Mouse (Mus musculus): ENCODE results near the gene H1f0. TPM values are rescaled to one million over a fixed set of nuclear protein-coding genes. Genes with fewer than 3 reads are reported as not detected.
A peak's percentile ranks its signal among the peaks of the same experiment; 100 is the strongest.

Gene H1f0
- 100 to 1,000 TPM in 1 of 2 experiments, 10 to 100 TPM in 1; 87.0 to 113 TPM for total RNA-seq (2021)

- peak; percentile 95 to 96 for DNase-seq (ENCODE audit: low spot score in 2 of 2)
Measured at GRCm38 (mm10) chr15:79028237-79028738, at the start of gene H1f0. Gene H1f0, plus strand, starts transcription at chr15:79028450.

GRCm38 (mm10) chr15:78978875-78979274, 49.4 kb upstream of the H1f0 start:
- DNase-seq (ENCODE audit: low spot score in 2 of 2): no peak
- intact Hi-C loops (cut with DNase I): no loop called here

More at GRCm38 (mm10) chr15:79028237-79028738, at the start of gene H1f0:
- intact Hi-C loops (cut with DNase I): no loop called here

GRCm38 (mm10) chr15:78980084-78980483, 48.2 kb upstream of the H1f0 start:
- no peak for DNase-seq (ENCODE audit: low spot score in 2 of 2)
- intact Hi-C loops (cut with DNase I): no loop called here

- intact Hi-C loops (cut with DNase I): no loop called here
- DNase-seq (ENCODE audit: low spot score in 2 of 2): peak; percentile 50 to 54
Measured at GRCm38 (mm10) chr15:78982658-78983435, 45.4 kb upstream of the H1f0 start.

- intact Hi-C loops (cut with DNase I): no loop called here
- DNase-seq (ENCODE audit: low spot score in 2 of 2): peak in 1 of 2 experiments; percentile 14
Measured at GRCm38 (mm10) chr15:78983436-78984285, 44.6 kb upstream of the H1f0 start.

GRCm38 (mm10) chr15:78984286-78984778, 43.9 kb upstream of the H1f0 start:
- no peak for DNase-seq (ENCODE audit: low spot score in 2 of 2)

GRCm38 (mm10) chr15:78986536-78987220, 41.6 kb upstream of the H1f0 start:
- DNase-seq (ENCODE audit: low spot score in 2 of 2): no peak
- intact Hi-C loops (cut with DNase I): no loop called here

More at GRCm38 (mm10) chr15:78984286-78984778, 43.9 kb upstream of the H1f0 start:
- intact Hi-C loops (cut with DNase I): no loop called here

GRCm38 (mm10) chr15:78988499-78988971, 39.7 kb upstream of the H1f0 start:
- peak; percentile 83 to 88 for DNase-seq (ENCODE audit: low spot score in 2 of 2)
- intact Hi-C loops (cut with DNase I): no loop called here

- DNase-seq (ENCODE audit: low spot score in 2 of 2): no peak
- intact Hi-C loops (cut with DNase I): no loop called here
Measured at GRCm38 (mm10) chr15:78989152-78990092, 38.8 kb upstream of the H1f0 start.

GRCm38 (mm10) chr15:78990093-78990463, 38.2 kb upstream of the H1f0 start:
- no peak for DNase-seq (ENCODE audit: low spot score in 2 of 2)
- intact Hi-C loops (cut with DNase I): no loop called here

- DNase-seq (ENCODE audit: low spot score in 2 of 2): no peak
- intact Hi-C loops (cut with DNase I): no loop called here
Measured at GRCm38 (mm10) chr15:78990970-78991525, 37.2 kb upstream of the H1f0 start.

GRCm38 (mm10) chr15:78992235-78992634, 36.0 kb upstream of the H1f0 start:
- intact Hi-C loops (cut with DNase I): no loop called here
- no peak for DNase-seq (ENCODE audit: low spot score in 2 of 2)

GRCm38 (mm10) chr15:78992925-78993324, 35.3 kb upstream of the H1f0 start:
- intact Hi-C loops (cut with DNase I): no loop called here
- DNase-seq (ENCODE audit: low spot score in 2 of 2): no peak

GRCm38 (mm10) chr15:78995916-78996315, 32.3 kb upstream of the H1f0 start:
- DNase-seq (ENCODE audit: low spot score in 2 of 2): no peak
- intact Hi-C loops (cut with DNase I): no loop called here

- DNase-seq (ENCODE audit: low spot score in 2 of 2): no peak
- intact Hi-C loops (cut with DNase I): no loop called here
Measured at GRCm38 (mm10) chr15:78996663-78997062, 31.6 kb upstream of the H1f0 start.

- intact Hi-C loops (cut with DNase I): no loop called here
- DNase-seq (ENCODE audit: low spot score in 2 of 2): no peak
Measured at GRCm38 (mm10) chr15:78998348-78998747, 29.9 kb upstream of the H1f0 start.

GRCm38 (mm10) chr15:78999586-78999985, 28.7 kb upstream of the H1f0 start:
- intact Hi-C loops (cut with DNase I): no loop called here

GRCm38 (mm10) chr15:79000357-79000791, 27.9 kb upstream of the H1f0 start:
- intact Hi-C loops (cut with DNase I): no loop called here
- no peak for DNase-seq (ENCODE audit: low spot score in 2 of 2)

More at GRCm38 (mm10) chr15:78999586-78999985, 28.7 kb upstream of the H1f0 start:
- no peak for DNase-seq (ENCODE audit: low spot score in 2 of 2)
